Mouse (Mus musculus) erythroblast, embryonic 14.5 days (primary cell): ENCODE measurements around the gene Mmp24. TPM values are rescaled to one million over a fixed set of nuclear protein-coding genes. Genes with fewer than 3 reads are reported as not detected.

Experiments used
- H3K27me3 ChIP-seq: 2 replicates; pipeline ENCODE4 v1.6.1; 2012; ENCODE audit warnings: inconsistent platforms; ENCODE audit not compliant: control insufficient read depth
- H3K36me3 ChIP-seq: 2 replicates; pipeline ENCODE4 v1.6.1; 2012; ENCODE audit warnings: mild to moderate bottlenecking, inconsistent platforms; ENCODE audit not compliant: control insufficient read depth
- H3K4me1 ChIP-seq: 2 replicates; pipeline ENCODE4 v1.6.1; 2012; ENCODE audit warnings: inconsistent platforms; ENCODE audit not compliant: control insufficient read depth
- H3K4me3 ChIP-seq: replicated peaks from 2 replicates; pipeline ENCODE3; 2012; ENCODE audit warnings: moderate library complexity, mild to moderate bottlenecking, inconsistent platforms
- H3K9me3 ChIP-seq: 2 replicates; pipeline ENCODE4 v1.6.1; 2012; ENCODE audit warnings: low read length, inconsistent platforms, mixed read lengths; ENCODE audit not compliant: control insufficient read depth
- GATA1 ChIP-seq: IDR thresholded peaks from 2 replicates; pipeline ENCODE4 v1.6.1; 2012; ENCODE audit warnings: low read length, inconsistent platforms, mixed read lengths
- TAL1 ChIP-seq: IDR thresholded peaks from 3 replicates; pipeline ENCODE4 v1.6.1; 2012; ENCODE audit warnings: low read length, inconsistent platforms, mixed read lengths
- polyA plus RNA-seq: library from polyadenylated mRNA; stranded (reverse); fragments of >175 nt; gene quantifications from 2 replicates; pipeline ENCODE4 v1.2.3, GENCODE M21; 2012

Mmp24 gene
- polyA plus RNA-seq, 1 experiment: 0.01 TPM

DNA sequence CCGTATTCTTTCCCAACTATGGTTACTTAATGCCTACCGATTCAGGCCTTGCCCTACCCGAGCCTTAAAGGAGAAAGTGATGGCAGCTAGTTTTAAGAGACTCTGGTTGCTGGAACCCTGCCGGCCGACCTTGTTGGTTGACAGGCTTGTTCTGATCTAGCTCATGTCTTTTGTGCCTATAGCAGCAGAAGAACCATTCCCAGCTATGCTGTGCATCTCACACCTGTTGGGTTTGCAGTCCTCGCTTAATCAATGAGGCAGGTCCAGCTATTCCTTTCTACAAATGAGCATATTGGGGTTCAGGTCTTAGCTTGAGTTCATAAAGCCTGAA lies 30.7 kb downstream of the Mmp24 start:
- H3K27me3 ChIP-seq: peaks cover 6% of the 10 kb centered on the region; the same call in 1 of the 2 replicates
- no peak overlapping the region for H3K4me3 ChIP-seq
- no peaks in the 10 kb centered on the region for H3K36me3 ChIP-seq
- no peaks in the 10 kb centered on the region for H3K4me1 ChIP-seq
- no peaks in the 10 kb centered on the region for H3K9me3 ChIP-seq
- TF ChIP-seq TAL1: no peak
- TF ChIP-seq GATA1: no peak

DNA sequence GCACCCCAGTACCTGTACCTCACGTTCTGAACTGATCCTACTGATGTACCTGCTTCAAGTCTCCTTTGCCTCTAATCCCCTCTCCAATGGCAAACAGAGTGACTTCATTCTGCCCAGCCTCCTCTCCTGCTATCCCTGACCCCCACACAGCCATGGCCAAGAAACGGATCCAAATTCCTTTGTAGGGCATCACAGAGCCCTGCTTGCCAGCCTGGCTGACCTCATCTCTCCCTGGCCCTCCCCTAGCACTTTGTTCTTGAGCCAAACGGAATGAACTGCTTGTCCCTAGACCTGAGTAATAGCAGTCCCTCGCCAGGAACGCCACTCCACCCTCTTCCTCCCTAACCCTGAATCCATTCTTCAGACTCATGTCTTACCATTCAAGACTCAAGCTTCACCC lies 31.4 kb downstream of the Mmp24 start:
- Histone ChIP-seq H3K4me3 (no peak overlapping the region), H3K27me3 (peaks cover 6% of the 10 kb centered on the region; the same call in 1 of the 2 replicates), H3K9me3 (no peaks in the 10 kb centered on the region), H3K4me1 (no peaks in the 10 kb centered on the region), H3K36me3 (no peaks in the 10 kb centered on the region)
- TF ChIP-seq GATA1: no peak
- no peak for TF ChIP-seq TAL1

GRCm38 (mm10) chr2:155807408-155807807 lies 32.3 kb downstream of the Mmp24 start:
- H3K27me3 ChIP-seq: peaks cover 6% of the 10 kb centered on the region; the same call in 1 of the 2 replicates
- no peaks in the 10 kb centered on the region for H3K36me3 ChIP-seq
- TF ChIP-seq GATA1: no peak
- no peak for TF ChIP-seq TAL1
- no peaks in the 10 kb centered on the region for H3K4me1 ChIP-seq
- H3K9me3 ChIP-seq: no peaks in the 10 kb centered on the region
- no peak overlapping the region for H3K4me3 ChIP-seq

DNA sequence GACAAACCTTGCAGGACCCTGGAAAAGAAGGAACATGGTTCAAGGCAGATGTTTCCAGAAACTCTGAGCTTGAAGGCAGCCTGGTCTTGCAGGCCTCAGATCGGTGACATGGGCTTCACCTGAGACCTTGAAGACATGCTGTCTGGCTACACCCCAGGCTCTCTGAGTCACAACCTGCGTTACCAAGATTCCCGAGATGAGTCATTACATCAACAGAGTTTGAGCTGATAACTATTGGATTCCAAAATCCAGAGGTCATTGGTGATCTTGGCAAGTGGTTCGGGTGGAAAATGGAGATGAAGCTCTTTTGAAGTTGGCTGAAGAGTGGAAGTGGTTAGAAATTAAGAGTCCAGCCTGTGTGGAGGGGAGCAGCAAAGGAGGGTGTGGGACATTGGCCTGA lies 34.5 kb downstream of the Mmp24 start:
- H3K9me3 ChIP-seq: no peaks in the 10 kb centered on the region
- H3K27me3 ChIP-seq: peaks cover 8% of the 10 kb centered on the region
- no peaks in the 10 kb centered on the region for H3K4me1 ChIP-seq
- no peak overlapping the region for H3K4me3 ChIP-seq
- no peaks in the 10 kb centered on the region for H3K36me3 ChIP-seq
- TF ChIP-seq TAL1 (no peak), GATA1 (no peak)

DNA sequence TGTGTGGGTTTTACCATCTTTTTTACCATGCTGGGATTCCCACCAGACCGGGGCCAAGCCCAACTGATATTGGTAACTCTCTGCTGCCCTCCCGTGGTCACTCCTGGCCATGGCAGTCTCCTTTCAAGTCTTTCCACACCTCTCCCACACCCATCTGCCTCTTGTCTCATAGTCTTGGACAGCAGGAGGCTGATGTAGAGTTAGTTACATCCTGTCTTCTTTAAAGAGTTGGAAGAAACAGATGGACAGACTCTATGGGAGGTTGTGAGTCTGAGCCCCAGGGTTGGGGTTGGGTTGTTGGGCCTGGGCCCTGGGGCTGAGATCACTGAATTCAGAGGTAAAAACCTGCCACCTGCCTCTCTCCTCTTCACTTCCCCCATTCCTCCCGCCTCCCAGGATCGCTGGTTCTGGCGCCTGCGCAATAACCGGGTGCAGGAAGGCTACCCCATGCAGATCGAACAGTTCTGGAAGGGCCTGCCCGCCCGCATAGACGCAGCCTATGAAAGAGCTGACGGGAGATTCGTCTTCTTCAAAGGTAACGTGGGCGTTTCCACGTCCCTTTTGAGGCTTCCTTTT lies 36.8 kb downstream of the Mmp24 start:
- Histone ChIP-seq H3K4me3 (no peak overlapping the region), H3K9me3 (no peaks in the 10 kb centered on the region), H3K27me3 (peaks cover 5% of the 10 kb centered on the region), H3K36me3 (no peaks in the 10 kb centered on the region), H3K4me1 (no peaks in the 10 kb centered on the region)
- TF ChIP-seq GATA1: no peak
- TF ChIP-seq TAL1: no peak

DNA sequence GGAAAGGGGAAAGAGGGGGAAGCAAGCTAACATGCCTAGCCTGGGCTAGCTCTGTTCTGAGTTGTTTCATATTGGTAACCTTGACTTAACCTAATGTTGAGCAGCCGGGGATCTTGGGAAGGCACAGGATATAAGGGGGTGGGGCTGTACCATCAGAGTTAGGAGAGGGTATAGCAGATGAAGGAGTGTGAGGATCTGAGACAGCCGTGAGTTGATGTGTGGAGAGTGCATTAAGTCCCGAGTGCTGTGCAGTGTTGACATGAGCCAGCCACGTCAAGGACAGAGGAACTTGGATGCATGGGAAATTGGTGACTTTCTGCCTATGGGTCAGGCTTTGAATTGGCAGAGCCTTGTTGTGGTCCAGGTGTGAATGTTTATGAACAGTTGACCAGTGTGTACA lies 37.5 kb downstream of the Mmp24 start:
- TF ChIP-seq GATA1 (no peak), TAL1 (no peak)
- Histone ChIP-seq H3K36me3 (no peaks in the 10 kb centered on the region), H3K4me3 (no peak overlapping the region), H3K4me1 (peaks cover under 1% of the 10 kb centered on the region; the same call in 1 of the 2 replicates), H3K27me3 (peaks cover 5% of the 10 kb centered on the region), H3K9me3 (no peaks in the 10 kb centered on the region)

DNA sequence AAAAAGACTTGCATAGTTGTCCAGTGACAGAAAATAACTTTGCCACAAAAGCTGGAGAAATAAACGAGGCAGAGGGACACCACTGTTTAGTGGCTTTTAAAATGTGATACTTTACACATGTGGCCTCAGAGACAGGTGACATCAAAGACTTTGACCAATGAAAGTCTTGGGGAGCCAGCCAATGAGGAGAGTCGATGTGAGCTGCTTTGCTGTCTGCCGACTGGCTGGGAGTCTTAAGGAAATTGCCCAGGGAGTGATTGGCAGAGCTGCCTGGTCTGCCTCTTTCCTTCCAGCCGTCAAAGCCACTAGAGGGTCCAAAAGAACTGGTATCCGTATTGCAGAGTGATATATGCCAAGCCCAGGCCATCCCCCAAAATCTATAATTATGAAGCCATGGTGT lies 39.7 kb downstream of the Mmp24 start:
- no peak overlapping the region for H3K4me3 ChIP-seq
- H3K27me3 ChIP-seq: peaks cover 2% of the 10 kb centered on the region
- peaks cover 7% of the 10 kb centered on the region for H3K36me3 ChIP-seq
- H3K9me3 ChIP-seq: no peaks in the 10 kb centered on the region
- TF ChIP-seq TAL1: no peak
- no peak for TF ChIP-seq GATA1
- H3K4me1 ChIP-seq: peaks cover 22% of the 10 kb centered on the region

DNA sequence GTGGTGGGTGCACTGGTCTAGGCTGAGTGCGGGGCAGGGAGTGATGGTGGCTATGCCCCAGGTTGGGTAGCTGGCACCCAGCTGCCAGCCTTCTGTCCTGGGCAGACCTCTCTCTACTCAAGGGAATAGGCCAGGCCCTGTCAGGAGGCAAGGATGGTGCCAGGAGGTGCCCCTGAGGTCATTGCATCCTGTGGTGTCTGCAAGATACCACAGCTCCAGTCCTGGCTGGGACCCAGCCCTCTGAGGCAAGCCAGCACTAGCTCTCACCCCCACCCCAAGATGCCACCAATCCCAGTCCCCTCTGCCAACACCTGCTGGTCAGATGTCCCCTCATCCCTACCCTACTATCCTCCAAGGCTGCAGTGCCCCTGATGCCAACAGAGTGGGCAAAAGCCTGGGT lies 41.0 kb downstream of the Mmp24 start:
- TF ChIP-seq TAL1 (no peak), GATA1 (no peak)
- peaks cover 32% of the 10 kb centered on the region for H3K4me1 ChIP-seq

GRCm38 (mm10) chr2:155817301-155818245 lies 42.4 kb downstream of the Mmp24 start:
- H3K9me3 ChIP-seq: no peaks in the 10 kb centered on the region
- H3K36me3 ChIP-seq: peaks cover 33% of the 10 kb centered on the region
- H3K27me3 ChIP-seq: peaks cover 2% of the 10 kb centered on the region
- TF ChIP-seq GATA1: no peak
- TF ChIP-seq TAL1: no peak
- H3K4me3 ChIP-seq: peak overlapping the region; percentile 85
- H3K4me1 ChIP-seq: peaks cover 35% of the 10 kb centered on the region

More for the DNA sequence above, 41.0 kb downstream of the Mmp24 start:
- Histone ChIP-seq H3K27me3 (peaks cover 2% of the 10 kb centered on the region), H3K36me3 (peaks cover 20% of the 10 kb centered on the region), H3K4me3 (no peak overlapping the region), H3K9me3 (no peaks in the 10 kb centered on the region)
